Mouse (Mus musculus) ES-Bruce4 (cell line): ENCODE results near the gene Suz12. TPM values are rescaled to one million over a fixed set of nuclear protein-coding genes. Genes with fewer than 3 reads are reported as not detected.

Source experiments
- H3K27ac ChIP-seq: 2 replicates; pipeline ENCODE4 v1.5.1; 2012; ENCODE audit warnings: low read length, inconsistent platforms; ENCODE audit not compliant: insufficient read depth
- H3K27me3 ChIP-seq: 2 replicates; pipeline ENCODE4 v1.6.1; 2012; ENCODE audit warnings: mild to moderate bottlenecking, low read length, inconsistent platforms; ENCODE audit not compliant: control insufficient read depth, poor library complexity, insufficient read depth, severe bottlenecking
- H3K36me3 ChIP-seq: 2 replicates; pipeline ENCODE4 v1.6.1; 2012; ENCODE audit warnings: inconsistent platforms, mild to moderate bottlenecking, low read length, moderate library complexity; ENCODE audit not compliant: control insufficient read depth, poor library complexity, insufficient read depth, severe bottlenecking
- H3K4me1 ChIP-seq: one replicate; pipeline ENCODE4 v1.8.1; 2011; ENCODE audit warnings: low read length; ENCODE audit not compliant: control insufficient read depth, insufficient read depth
- H3K4me3 ChIP-seq: 2 replicates; pipeline ENCODE4 v1.5.1; 2011; ENCODE audit warnings: low read depth, mild to moderate bottlenecking, low read length
- H3K9ac ChIP-seq: 2 replicates; pipeline ENCODE4 v1.6.1; 2012; ENCODE audit warnings: low read depth, mild to moderate bottlenecking, inconsistent platforms; ENCODE audit not compliant: poor library complexity, severe bottlenecking
- H3K9me3 ChIP-seq: replicated peaks from 2 replicates; pipeline ENCODE4 v1.6.1; 2012; ENCODE audit warnings: mild to moderate bottlenecking, low read length, inconsistent platforms; ENCODE audit not compliant: control insufficient read depth, poor library complexity, insufficient read depth, severe bottlenecking
- CTCF ChIP-seq: IDR thresholded peaks from one replicate; pipeline ENCODE4 v1.8.1; 2011; ENCODE audit warnings: low read depth, low read length
- EP300 ChIP-seq: IDR thresholded peaks from 2 replicates; pipeline ENCODE4 v1.6.1; 2011; ENCODE audit warnings: low read depth, low read length; ENCODE audit not compliant: insufficient read depth
- POLR2A ChIP-seq: IDR thresholded peaks from one replicate; pipeline ENCODE4 v1.8.1; 2011; ENCODE audit warnings: low read length; ENCODE audit not compliant: insufficient read depth
- polyA plus RNA-seq: library from polyadenylated mRNA; stranded (reverse); fragments of >200 nt; gene quantifications from 2 replicates; pipeline ENCODE4 v1.2.4, GENCODE M21; 2011; ENCODE audit warnings: low read depth; ENCODE audit not compliant: missing spikeins, insufficient read depth, insufficient read length

Suz12 gene
- polyA plus RNA-seq, 1 experiment: 235 TPM

DNA sequence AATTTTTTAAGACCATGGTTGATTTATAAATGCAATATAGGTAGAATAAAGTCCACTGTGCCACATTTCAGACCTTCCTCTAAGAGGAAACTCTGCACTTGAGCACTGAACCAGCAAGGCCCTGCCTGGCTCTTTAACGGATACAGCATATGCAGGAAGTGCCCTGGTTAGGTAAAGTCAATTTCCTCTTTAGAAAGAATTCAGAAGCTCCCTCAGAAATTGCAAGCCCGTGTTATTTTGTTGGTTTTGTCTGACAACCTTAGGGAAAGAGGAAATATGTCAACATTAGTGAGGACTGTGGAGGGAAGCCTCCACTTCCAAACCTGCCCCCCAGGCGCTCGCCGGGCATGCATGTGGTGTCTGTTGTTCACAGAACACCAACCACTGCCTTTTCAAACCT is 74.7 kb downstream of the Suz12 start:
- Histone ChIP-seq H3K27ac (no peak overlapping the region), H3K36me3 (peaks cover 13% of the 10 kb centered on the region), H3K4me3 (no peak overlapping the region), H3K9me3 (no peaks in the 10 kb centered on the region), H3K9ac (no peak overlapping the region), H3K4me1 (no peaks in the 10 kb centered on the region), H3K27me3 (no peaks in the 10 kb centered on the region)
- TF ChIP-seq CTCF (no peak), EP300 (no peak), POLR2A (no peak)

GRCm38 (mm10) chr11:80069815-80070214 is 76.9 kb downstream of the Suz12 start:
- no peaks in the 10 kb centered on the region for H3K4me1 ChIP-seq
- peaks cover 3% of the 10 kb centered on the region; the same call in 1 of the 2 replicates for H3K36me3 ChIP-seq
- no peaks in the 10 kb centered on the region for H3K27me3 ChIP-seq
- TF ChIP-seq CTCF (no peak), EP300 (no peak), POLR2A (no peak)
- H3K9me3 ChIP-seq: no peaks in the 10 kb centered on the region
- no peak overlapping the region for H3K27ac ChIP-seq
- no peak overlapping the region for H3K4me3 ChIP-seq
- no peak overlapping the region for H3K9ac ChIP-seq

DNA sequence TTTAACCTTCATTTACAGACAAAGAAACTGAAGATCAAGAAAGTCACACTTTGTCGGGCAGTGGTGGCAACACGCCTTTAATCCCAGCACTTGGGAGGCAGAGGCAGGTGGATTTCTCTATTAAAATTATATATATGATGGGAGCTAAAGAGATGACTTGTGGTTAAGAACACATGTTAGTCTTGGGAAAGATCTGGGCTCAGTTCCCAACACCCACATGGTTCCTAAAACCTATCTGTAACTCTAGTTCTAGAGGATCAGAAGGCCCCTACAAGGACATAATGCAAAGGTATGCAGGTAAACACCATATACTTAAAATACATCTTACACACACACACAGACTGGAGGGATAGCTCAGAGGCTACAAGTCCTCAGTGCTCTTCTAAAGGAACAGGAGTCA is 78.1 kb downstream of the Suz12 start:
- Histone ChIP-seq H3K27ac (no peak overlapping the region), H3K9ac (no peak overlapping the region), H3K36me3 (peaks cover 3% of the 10 kb centered on the region; the same call in 1 of the 2 replicates), H3K27me3 (no peaks in the 10 kb centered on the region), H3K9me3 (no peaks in the 10 kb centered on the region), H3K4me3 (no peak overlapping the region), H3K4me1 (no peaks in the 10 kb centered on the region)
- TF ChIP-seq CTCF: no peak
- TF ChIP-seq POLR2A: no peak
- TF ChIP-seq EP300: no peak

DNA sequence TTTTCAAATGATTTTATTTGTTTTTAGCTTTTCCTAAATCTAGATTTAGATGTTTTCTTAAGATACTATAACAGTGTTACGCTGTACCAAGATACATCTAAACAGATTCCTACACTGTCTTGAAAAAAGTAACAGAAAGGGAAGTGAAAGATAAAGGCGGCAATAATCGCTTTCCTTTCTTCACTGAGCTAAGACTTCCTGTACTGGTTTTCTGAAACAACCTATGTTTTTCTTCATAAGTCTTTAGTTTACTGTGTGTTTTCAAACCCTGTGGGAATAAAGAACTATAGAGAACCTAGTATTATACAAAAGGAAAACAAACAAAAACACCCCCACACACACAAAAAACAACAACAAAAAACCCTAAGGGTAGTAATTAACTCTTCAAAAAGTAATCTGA is 79.5 kb downstream of the Suz12 start:
- H3K4me1 ChIP-seq: no peaks in the 10 kb centered on the region

GRCm38 (mm10) chr11:80075608-80076277 is 82.8 kb downstream of the Suz12 start:
- H3K27me3 ChIP-seq: no peaks in the 10 kb centered on the region
- no peaks in the 10 kb centered on the region for H3K9me3 ChIP-seq
- H3K27ac ChIP-seq: no peak overlapping the region
- peaks cover 17% of the 10 kb centered on the region for H3K36me3 ChIP-seq
- H3K4me1 ChIP-seq: no peaks in the 10 kb centered on the region
- H3K4me3 ChIP-seq: no peak overlapping the region
- no peak for TF ChIP-seq EP300
- TF ChIP-seq POLR2A: no peak
- no peak for TF ChIP-seq CTCF
- no peak overlapping the region for H3K9ac ChIP-seq

More for the DNA sequence above, 79.5 kb downstream of the Suz12 start:
- TF ChIP-seq EP300 (no peak), CTCF (no peak), POLR2A (no peak)
- H3K36me3 ChIP-seq: peaks cover 6% of the 10 kb centered on the region; the same call in 1 of the 2 replicates
- no peaks in the 10 kb centered on the region for H3K27me3 ChIP-seq
- H3K9ac ChIP-seq: no peak overlapping the region
- no peaks in the 10 kb centered on the region for H3K9me3 ChIP-seq
- no peak overlapping the region for H3K27ac ChIP-seq
- no peak overlapping the region for H3K4me3 ChIP-seq

DNA sequence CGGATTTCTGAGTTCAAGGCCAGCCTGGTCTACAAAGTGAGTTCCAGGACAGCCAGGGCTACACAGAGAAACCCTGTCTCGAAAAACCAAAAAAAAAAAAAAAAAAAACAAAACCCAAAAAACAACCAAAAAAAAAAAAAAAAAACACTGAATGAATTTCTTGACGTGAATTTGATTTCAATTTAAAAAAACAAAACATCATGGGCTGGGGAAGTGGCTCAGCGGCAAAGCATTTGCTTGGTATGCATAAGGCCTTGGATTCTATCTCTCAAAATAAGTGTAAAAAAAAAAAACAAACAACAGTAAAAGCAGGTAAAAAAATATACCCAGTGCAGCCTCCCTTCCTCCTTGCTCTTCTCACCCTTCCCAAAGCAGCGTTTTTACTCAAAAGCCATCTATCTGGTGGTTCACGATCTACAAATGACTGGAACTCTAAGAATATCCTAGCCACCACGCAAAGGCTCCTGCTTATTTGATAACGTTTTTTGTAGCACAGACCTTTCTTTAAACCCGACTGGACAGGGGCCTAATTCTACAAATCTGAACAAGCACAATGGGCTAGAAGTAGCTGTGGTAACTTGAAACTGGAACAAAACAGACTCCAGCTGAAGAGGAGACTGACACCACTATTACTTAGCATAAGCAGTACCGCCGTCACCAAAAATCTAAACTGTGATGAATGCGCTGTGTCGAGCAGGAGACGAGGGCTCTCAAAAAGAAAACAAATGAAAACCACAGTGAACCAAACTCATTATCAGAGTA is 85.1 kb downstream of the Suz12 start:
- Histone ChIP-seq H3K36me3 (peaks cover 17% of the 10 kb centered on the region), H3K9ac (no peak overlapping the region; the same call in 1 of the 2 replicates), H3K4me3 (no peak overlapping the region), H3K9me3 (no peaks in the 10 kb centered on the region), H3K4me1 (no peaks in the 10 kb centered on the region), H3K27ac (no peak overlapping the region), H3K27me3 (no peaks in the 10 kb centered on the region)
- TF ChIP-seq CTCF (no peak), EP300 (no peak), POLR2A (no peak)
